Mouse (Mus musculus) small intestine, adult 2 months (tissue): ENCODE measurements around the gene Awat1. TPM values are rescaled to one million over a fixed set of nuclear protein-coding genes. Genes with fewer than 3 reads are reported as not detected.

Experiments used
- H3K27ac ChIP-seq: fragments of 200-500 bp; 2 replicates; pipeline ENCODE4 v1.5.1; 2012; ENCODE audit warnings: low read depth, low read length, control low read depth, inconsistent platforms; ENCODE audit not compliant: insufficient read depth
- H3K27me3 ChIP-seq: fragments of 200-500 bp; 2 replicates; pipeline ENCODE4 v1.6.1; 2012; ENCODE audit warnings: mild to moderate bottlenecking, moderate library complexity, low read length, inconsistent platforms; ENCODE audit not compliant: control insufficient read depth, insufficient read depth
- H3K36me3 ChIP-seq: fragments of 200-500 bp; 2 replicates; pipeline ENCODE4 v1.6.1; 2012; ENCODE audit warnings: mild to moderate bottlenecking, low read length, control low read depth, inconsistent platforms; ENCODE audit not compliant: control insufficient read depth, insufficient read depth
- H3K4me1 ChIP-seq: fragments of 200-500 bp; 2 replicates; pipeline ENCODE4 v1.6.1; 2012; ENCODE audit warnings: low read length, inconsistent platforms, mixed read lengths; ENCODE audit not compliant: control insufficient read depth, insufficient read depth, insufficient read length
- H3K4me3 ChIP-seq: fragments of 200-500 bp; 2 replicates; pipeline ENCODE4 v1.5.1; 2012; ENCODE audit warnings: low read depth, mild to moderate bottlenecking, control low read depth, inconsistent platforms, low read length, moderate library complexity
- CTCF ChIP-seq: fragments of 200-500 bp; IDR thresholded peaks from 2 replicates; pipeline ENCODE4 v1.5.1; 2012; ENCODE audit warnings: low read depth, mild to moderate bottlenecking, control low read depth, inconsistent platforms, low read length, moderate library complexity, mixed read lengths; ENCODE audit not compliant: insufficient replicate concordance, insufficient read length; ENCODE audit errors: extremely low read depth
- POLR2A ChIP-seq: fragments of 200-500 bp; IDR thresholded peaks from 2 replicates; pipeline ENCODE4 v1.6.1; 2012; ENCODE audit warnings: low read depth, mild to moderate bottlenecking, control low read depth, inconsistent platforms, low read length, moderate library complexity
- WGBS: fragments of 180-500 bp; shearing (Covaris S2); methylation state at CpG from one replicate; pipeline ENCODE4 v1.1.7; 2018; 5-methylcytosine and 5-hydroxymethylcytosine counted together
- polyA plus RNA-seq: library from polyadenylated mRNA; depleted of rRNA; stranded (reverse); fragments of >200 nt; gene quantifications from 2 replicates; pipeline ENCODE4 v1.2.3, GENCODE M21; 2012; rRNA removed

Gene Awat1
- polyA plus RNA-seq, 1 experiment: not detected

GRCm38 (mm10) chrX:100618488-100618887 is 46.4 kb downstream of the Awat1 start:
- Histone ChIP-seq H3K4me3 (no peak overlapping the region), H3K27ac (no peak overlapping the region; the same call in 1 of the 2 replicates), H3K36me3 (peaks cover 5% of the 10 kb centered on the region), H3K27me3 (no peaks in the 10 kb centered on the region), H3K4me1 (peaks cover 7% of the 10 kb centered on the region; the same call in 1 of the 2 replicates)
- WGBS: 22% methylated on average over 3 of the region's 3 CpGs
- TF ChIP-seq CTCF (no peak), POLR2A (no peak)

GRCm38 (mm10) chrX:100621366-100621765 is 49.3 kb downstream of the Awat1 start:
- TF ChIP-seq CTCF (no peak), POLR2A (no peak)
- peaks cover 7% of the 10 kb centered on the region; the same call in 1 of the 2 replicates for H3K4me1 ChIP-seq
- no peak overlapping the region for H3K4me3 ChIP-seq
- 62% methylated on average over 2 of the region's 2 CpGs for WGBS
- peaks cover 10% of the 10 kb centered on the region for H3K36me3 ChIP-seq
- no peaks in the 10 kb centered on the region for H3K27me3 ChIP-seq
- no peak overlapping the region for H3K27ac ChIP-seq

- Histone ChIP-seq H3K4me1 (no peaks in the 10 kb centered on the region), H3K27ac (no peak overlapping the region), H3K4me3 (no peak overlapping the region), H3K36me3 (peaks cover 10% of the 10 kb centered on the region), H3K27me3 (no peaks in the 10 kb centered on the region)
- WGBS: 94% methylated on average over 4 of the region's 4 CpGs
- TF ChIP-seq CTCF: no peak
- TF ChIP-seq POLR2A: no peak
Measured at GRCm38 (mm10) chrX:100624242-100624641, 52.2 kb downstream of the Awat1 start.

GRCm38 (mm10) chrX:100625146-100625545 is 53.1 kb downstream of the Awat1 start:
- no peak overlapping the region for H3K27ac ChIP-seq
- peak overlapping the region; percentile 40 for H3K4me3 ChIP-seq
- H3K4me1 ChIP-seq: peaks cover 3% of the 10 kb centered on the region; the same call in 1 of the 2 replicates
- peaks cover 10% of the 10 kb centered on the region for H3K36me3 ChIP-seq
- TF ChIP-seq POLR2A (no peak), CTCF (no peak)
- 25% methylated on average over 7 of the region's 7 CpGs for WGBS
- no peaks in the 10 kb centered on the region for H3K27me3 ChIP-seq

- TF ChIP-seq CTCF (no peak), POLR2A (no peak)
- Histone ChIP-seq H3K27ac (peak within 1 kb of the TSS; percentile 74), H3K4me3 (peak within 1 kb of the TSS; percentile 95), H3K36me3 (peaks cover 10% of the 10 kb centered on the region), H3K27me3 (no peaks in the 10 kb centered on the region), H3K4me1 (peaks cover 3% of the 10 kb centered on the region; the same call in 1 of the 2 replicates)
- WGBS: 4% methylated on average over 3 of the region's 3 CpGs
Measured at GRCm38 (mm10) chrX:100625546-100625801, 53.4 kb downstream of the Awat1 start, which contains the start of gene Kif4. TSS of gene Kif4 (plus strand) at chrX:100625737.

- H3K27ac ChIP-seq: peak within 1 kb of the TSS; percentile 74
- 10% methylated on average over 62 of the region's 62 CpGs for WGBS
- no peaks in the 10 kb centered on the region for H3K27me3 ChIP-seq
- H3K4me1 ChIP-seq: peaks cover 3% of the 10 kb centered on the region; the same call in 1 of the 2 replicates
- no peak for TF ChIP-seq CTCF
- no peak for TF ChIP-seq POLR2A
- H3K4me3 ChIP-seq: peak within 1 kb of the TSS; percentile 95
- H3K36me3 ChIP-seq: peaks cover 10% of the 10 kb centered on the region
Measured at GRCm38 (mm10) chrX:100625802-100626793, 54.0 kb downstream of the Awat1 start, which contains the start of gene Pdzd11. TSS of gene Pdzd11 (minus strand) at chrX:100626568.

Other genes with a start within 250 kb of the Awat1 start
- not detected in 2 replicates for gene Otud6a, start 143.2 kb upstream of the Awat1 start, polyA plus RNA-seq
- gene Awat2, start 129.5 kb upstream of the Awat1 start, polyA plus RNA-seq: 0.25 and 0.27 TPM in 2 replicates
- gene Igbp1, start 78.0 kb upstream of the Awat1 start, polyA plus RNA-seq: 5.7 and 11.1 TPM in 2 replicates
- gene Dgat2l6, start 47.4 kb upstream of the Awat1 start, polyA plus RNA-seq: not detected in 2 replicates
- 7.6 TPM in 1 of 2 replicates, not detected in the other for gene P2ry4, start 22.6 kb downstream of the Awat1 start, polyA plus RNA-seq
- not detected in 2 replicates for gene Arr3, start 33.2 kb downstream of the Awat1 start, polyA plus RNA-seq
- 0.61 and 1.2 TPM in 2 replicates for gene Kif4, start 53.5 kb downstream of the Awat1 start, polyA plus RNA-seq
- 7.6 and 10.7 TPM in 2 replicates for gene Pdzd11, start 54.3 kb downstream of the Awat1 start, polyA plus RNA-seq
- gene Gdpd2, start 157.6 kb downstream of the Awat1 start, polyA plus RNA-seq: 21.2 and 61.2 TPM in 2 replicates
- 10.7 and 28.8 TPM in 2 replicates for gene Dlg3, start 195.5 kb downstream of the Awat1 start, polyA plus RNA-seq